Mouse (Mus musculus): ENCODE results near the gene Bckdha.

GRCm38 (mm10) chr7:25700732-25701131 is 42.0 kb upstream of the Bckdha start:
- TF ChIP-seq CTCF (IDR thresholded peaks at IDR 0.05; ENCODE audit: low read depth), result peak; percentile 70
- TF ChIP-seq EP300 (IDR thresholded peaks at IDR 0.05; ENCODE audit: low read depth), result no peak

All from liver, embryonic 14.5 days (tissue).